Mouse (Mus musculus) midbrain, embryonic 16.5 days (tissue): ENCODE data around the gene Aebp2. TPM values are rescaled to one million over a fixed set of nuclear protein-coding genes. Genes with fewer than 3 reads are reported as not detected.
"Not testable (repeated sequence)": the region's sequence is repeated elsewhere in the genome, so short reads cannot be mapped to it uniquely, and the experiment has no call there.

Experiments
- ATAC-seq: fragments of 200-750 bp; cut with Nextera tagmentation; 2 replicates; pipeline ENCODE4 v1.8.0; 2017; ENCODE audit warnings: moderate TSS enrichment
- H3K27ac ChIP-seq: fragments of 300-500 bp; sonication (generic); 2 replicates; pipeline ENCODE4 v1.5.1; 2014; ENCODE audit warnings: mild to moderate bottlenecking, low read length, mixed read lengths
- H3K27me3 ChIP-seq: fragments of 300-500 bp; sonication (generic); 2 replicates; pipeline ENCODE4 v1.6.1; 2014; ENCODE audit warnings: low read depth, low read length, mixed read lengths; ENCODE audit not compliant: control insufficient read depth, insufficient read depth
- H3K36me3 ChIP-seq: fragments of 300-500 bp; sonication (generic); 2 replicates; pipeline ENCODE4 v1.6.1; 2014; ENCODE audit warnings: mild to moderate bottlenecking, low read length, moderate library complexity, mixed read lengths; ENCODE audit not compliant: control insufficient read depth, insufficient read depth
- H3K4me1 ChIP-seq: fragments of 300-500 bp; sonication (generic); 2 replicates; pipeline ENCODE4 v1.6.1; 2014; ENCODE audit warnings: mild to moderate bottlenecking, low read length, mixed read lengths; ENCODE audit not compliant: control insufficient read depth, insufficient read depth
- H3K4me2 ChIP-seq: fragments of 300-500 bp; sonication (generic); 2 replicates; pipeline ENCODE4 v1.6.1; 2014; ENCODE audit warnings: mild to moderate bottlenecking, low read length, mixed read lengths
- H3K4me3 ChIP-seq: fragments of 300-500 bp; sonication (generic); 2 replicates; pipeline ENCODE4 v1.5.1; 2014; ENCODE audit warnings: low read depth, mild to moderate bottlenecking, low read length, moderate library complexity, mixed read lengths
- H3K9ac ChIP-seq: fragments of 300-500 bp; sonication (generic); 2 replicates; pipeline ENCODE4 v1.6.1; 2014; ENCODE audit warnings: low read depth, low read length, mixed read lengths
- H3K9me3 ChIP-seq: fragments of 300-500 bp; sonication (generic); replicated peaks from 2 replicates; pipeline ENCODE4 v1.6.1; 2014; ENCODE audit warnings: mild to moderate bottlenecking, low read length, mixed read lengths; ENCODE audit not compliant: control insufficient read depth, poor library complexity, severe bottlenecking
- WGBS: fragments of 180-500 bp; shearing (Covaris S2); extraction: QIAGEN DNeasy Blood & Tissue Kit; methylation state at CpG from one replicate; pipeline ENCODE4 v1.1.7; 2014; 5-methylcytosine and 5-hydroxymethylcytosine counted together
- polyA plus RNA-seq: library from polyadenylated mRNA; unstranded; fragments of >200 nt; fragmentation: Nextera tagmentation; extraction: Ambion mirVana; gene quantifications from 2 replicates; pipeline ENCODE4 v1.2.1, GENCODE M21; 2015

Gene Aebp2
- 7.5 and 7.6 TPM in 2 replicates for polyA plus RNA-seq

DNA sequence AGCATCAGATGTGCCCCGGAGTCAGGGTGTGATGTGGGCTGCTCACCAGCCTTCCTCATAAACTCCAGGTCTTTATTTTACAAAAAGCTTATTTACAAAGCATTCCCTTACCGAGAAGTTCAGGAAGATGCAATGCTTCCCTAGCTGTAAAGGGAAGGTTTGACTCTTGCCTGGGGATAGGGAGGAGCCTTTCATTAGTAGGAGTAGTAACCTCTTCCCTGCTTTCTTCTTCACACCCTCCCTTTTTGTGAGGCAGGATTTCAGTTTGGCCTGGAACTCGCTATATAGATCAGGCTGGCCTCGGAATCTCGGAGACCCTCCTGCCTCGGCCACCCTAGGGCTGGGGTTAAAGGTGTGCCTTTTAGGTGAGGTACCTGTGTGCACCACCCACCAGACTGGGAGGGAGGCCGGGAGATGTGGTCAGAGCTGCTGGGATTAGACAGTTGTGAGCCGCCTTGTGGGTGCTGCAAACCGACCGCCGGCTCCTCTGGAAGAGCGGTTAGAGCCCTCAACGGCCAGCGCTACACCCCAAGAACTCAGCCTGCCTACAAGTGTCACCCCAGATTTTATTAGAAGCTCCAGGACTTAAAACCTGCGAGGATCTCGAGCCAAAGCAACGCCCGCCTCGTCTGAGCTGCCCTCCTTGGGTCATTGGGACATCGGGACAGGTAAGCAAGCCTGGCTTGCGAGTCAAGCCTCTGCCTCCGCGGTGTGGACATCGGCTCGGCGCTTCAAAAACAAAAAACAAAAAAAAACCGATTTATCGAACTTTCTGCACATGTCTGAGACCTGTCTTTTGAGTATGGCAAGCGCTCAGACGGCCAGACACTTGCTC lies at the start of gene Aebp2:
TSS of gene Aebp2 (plus strand) at position 273 of the 835 bp plus-strand sequence.
- no peaks in the 10 kb centered on the region for H3K9me3 ChIP-seq
- H3K4me2 ChIP-seq, result peak within 1 kb of the TSS; percentile 75
- peak within 1 kb of the TSS; percentile 99 for H3K9ac ChIP-seq
- no peaks in the 10 kb centered on the region for H3K27me3 ChIP-seq
- 48% methylated on average over 30 of the region's 30 CpGs for WGBS
- no peaks in the 10 kb centered on the region for H3K36me3 ChIP-seq
- ATAC-seq, result peak; percentile 9
- H3K27ac ChIP-seq, result peak within 1 kb of the TSS; percentile 98
- peaks cover 26% of the 10 kb centered on the region for H3K4me1 ChIP-seq
- peak within 1 kb of the TSS; percentile 98 for H3K4me3 ChIP-seq

DNA sequence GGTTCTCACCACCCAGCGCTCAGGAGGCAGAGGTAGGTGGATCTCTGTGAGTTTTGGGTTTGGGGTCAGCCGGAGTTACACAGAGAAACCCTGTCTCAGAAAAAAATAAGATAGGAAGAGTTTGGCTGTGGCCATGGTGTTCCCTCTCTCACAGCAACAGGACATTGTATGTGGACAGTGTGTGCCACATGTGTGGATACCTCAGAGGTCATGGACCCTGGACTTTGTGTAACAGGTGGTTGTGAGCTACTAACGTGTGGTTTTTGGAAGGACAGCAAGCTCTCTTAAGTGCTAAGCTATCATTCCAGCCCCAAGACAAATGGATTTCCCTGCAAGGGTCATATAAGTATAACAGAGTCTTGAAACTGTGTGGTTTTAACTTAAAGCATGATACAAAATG lies 47.5 kb upstream of the Aebp2 start:
- no peaks in the 10 kb centered on the region for H3K9me3 ChIP-seq
- H3K4me3 ChIP-seq, result no peak overlapping the region
- no peaks in the 10 kb centered on the region for H3K27me3 ChIP-seq
- H3K9ac ChIP-seq, result no peak overlapping the region
- no peaks in the 10 kb centered on the region for H3K4me1 ChIP-seq
- H3K27ac ChIP-seq, result no peak overlapping the region
- H3K4me2 ChIP-seq, result no peak overlapping the region
- H3K36me3 ChIP-seq, result peaks cover 19% of the 10 kb centered on the region
- WGBS, result 94% methylated on average over 3 of the region's 3 CpGs
- no peak for ATAC-seq

DNA sequence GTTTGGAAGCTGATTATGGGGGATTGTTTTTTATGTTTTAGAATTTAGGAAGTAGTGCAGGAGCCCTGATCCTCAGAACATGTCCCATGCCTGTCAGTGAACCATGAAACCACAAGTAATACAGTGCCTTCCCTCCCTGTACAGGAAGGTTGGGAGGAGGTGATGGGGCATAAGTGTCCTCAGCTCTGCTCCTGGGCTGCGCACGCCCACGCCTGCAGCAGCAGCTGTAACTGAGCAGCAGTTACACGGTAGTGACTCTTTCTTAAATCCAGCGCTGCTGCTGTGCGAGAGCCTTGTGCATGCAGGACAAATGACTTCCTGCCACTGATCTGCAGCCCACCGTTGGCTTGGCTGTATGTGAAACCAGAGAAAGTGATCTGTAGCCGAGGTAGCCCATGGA lies 46.3 kb upstream of the Aebp2 start:
- 93% methylated on average over 8 of the region's 8 CpGs for WGBS
- Histone ChIP-seq H3K9me3 (no peaks in the 10 kb centered on the region), H3K27me3 (no peaks in the 10 kb centered on the region), H3K27ac (no peak overlapping the region), H3K9ac (no peak overlapping the region), H3K4me3 (no peak overlapping the region), H3K4me2 (no peak overlapping the region), H3K4me1 (no peaks in the 10 kb centered on the region), H3K36me3 (peaks cover 15% of the 10 kb centered on the region)
- ATAC-seq, result no peak

DNA sequence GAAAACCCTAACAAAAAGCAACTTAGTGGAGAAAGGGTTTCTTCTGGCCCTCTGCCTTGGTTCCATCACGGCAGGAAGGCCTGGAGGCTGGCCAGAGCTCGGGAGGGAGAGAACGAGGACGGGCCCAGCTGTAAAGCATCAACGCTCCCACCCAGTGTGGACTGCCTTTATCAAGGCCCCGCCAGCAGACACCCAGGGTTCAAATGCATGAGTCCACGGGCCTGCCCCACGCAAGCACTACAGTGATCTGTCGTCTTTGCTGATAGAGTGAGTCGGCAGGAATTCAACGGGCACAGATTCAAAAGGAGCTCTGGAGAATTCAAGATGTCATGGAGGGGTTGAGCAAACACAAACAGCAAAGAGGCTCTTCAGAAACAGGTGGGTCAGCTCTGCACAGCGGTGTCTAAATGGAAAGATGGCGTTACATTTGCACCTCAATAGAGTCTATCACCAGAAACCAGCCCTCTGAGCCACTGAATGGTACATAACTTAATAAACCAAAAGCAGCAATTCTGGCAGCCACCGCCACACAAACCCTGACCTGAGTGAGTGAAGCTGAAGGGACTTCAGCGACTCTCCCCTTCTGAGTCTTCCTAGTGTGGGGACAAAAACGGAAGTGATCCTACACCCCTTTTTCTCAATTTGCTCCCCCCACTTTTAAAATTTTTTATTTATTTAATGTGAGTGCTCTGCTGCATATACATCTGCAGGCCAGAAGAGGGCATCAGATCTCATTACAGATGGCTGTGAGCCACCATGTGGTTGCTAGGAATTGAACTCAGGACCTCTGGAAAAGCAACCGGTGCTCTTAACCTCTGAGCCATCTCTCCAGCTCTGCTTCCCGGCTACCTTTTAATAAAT lies 45.3 kb upstream of the Aebp2 start:
- Histone ChIP-seq H3K9me3 (no peaks in the 10 kb centered on the region), H3K4me1 (no peaks in the 10 kb centered on the region), H3K36me3 (peaks cover 13% of the 10 kb centered on the region), H3K4me3 (no peak overlapping the region), H3K4me2 (no peak overlapping the region), H3K27ac (no peak overlapping the region), H3K27me3 (no peaks in the 10 kb centered on the region), H3K9ac (no peak overlapping the region)
- 61% methylated on average over 18 of the region's 18 CpGs for WGBS
- peak; percentile 57; the same call in 1 of the 2 replicates for ATAC-seq

DNA sequence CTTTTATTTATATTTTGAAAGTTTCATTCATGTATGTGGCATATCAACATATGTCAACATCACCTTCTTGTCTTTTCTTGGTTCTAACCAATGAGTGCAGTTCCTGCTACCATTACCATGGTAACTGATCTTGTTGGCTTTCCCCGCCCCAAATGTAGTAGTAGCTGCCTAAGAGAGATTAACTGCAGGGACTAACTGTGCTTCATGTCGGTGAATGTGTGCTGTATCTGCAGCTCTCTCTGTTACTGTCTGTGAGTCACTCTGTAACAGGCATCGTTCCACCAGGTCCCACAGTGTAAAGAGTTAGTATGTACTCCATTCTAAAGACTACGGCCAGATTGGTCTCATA lies 44.7 kb upstream of the Aebp2 start:
- H3K4me3 ChIP-seq, result no peak overlapping the region
- no peaks in the 10 kb centered on the region for H3K4me1 ChIP-seq
- H3K27me3 ChIP-seq, result no peaks in the 10 kb centered on the region
- no peaks in the 10 kb centered on the region for H3K9me3 ChIP-seq
- WGBS, result 92% methylated on average over 4 of the region's 4 CpGs
- no peak overlapping the region for H3K27ac ChIP-seq
- no peak for ATAC-seq
- no peak overlapping the region for H3K4me2 ChIP-seq
- peaks cover 14% of the 10 kb centered on the region for H3K36me3 ChIP-seq
- no peak overlapping the region for H3K9ac ChIP-seq

DNA sequence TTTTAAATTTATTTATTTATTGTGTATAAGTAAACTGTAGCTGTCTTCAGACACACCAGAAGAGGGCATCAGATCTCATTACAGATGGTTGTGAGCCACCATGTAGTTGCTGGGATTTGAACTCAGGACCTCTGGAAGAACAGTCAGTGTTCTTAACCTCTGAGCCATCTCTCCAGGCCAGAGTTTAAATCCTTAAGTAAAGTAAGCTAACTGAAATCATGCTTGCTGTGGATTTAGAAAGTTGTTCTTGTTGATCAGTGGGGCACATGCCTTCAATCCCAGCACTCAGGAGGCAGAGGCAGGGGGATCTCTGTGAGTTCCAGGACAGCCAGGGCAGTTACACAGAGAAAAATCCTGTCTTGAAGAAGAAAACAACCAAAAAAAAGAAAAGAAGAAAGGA lies 43.5 kb upstream of the Aebp2 start:
- not testable (repeated sequence) for H3K27ac ChIP-seq, H3K9me3 ChIP-seq, H3K4me3 ChIP-seq, ATAC-seq, H3K4me1 ChIP-seq, H3K4me2 ChIP-seq, H3K27me3 ChIP-seq, H3K9ac ChIP-seq
- H3K36me3 ChIP-seq, result peaks cover 15% of the 10 kb centered on the region

DNA sequence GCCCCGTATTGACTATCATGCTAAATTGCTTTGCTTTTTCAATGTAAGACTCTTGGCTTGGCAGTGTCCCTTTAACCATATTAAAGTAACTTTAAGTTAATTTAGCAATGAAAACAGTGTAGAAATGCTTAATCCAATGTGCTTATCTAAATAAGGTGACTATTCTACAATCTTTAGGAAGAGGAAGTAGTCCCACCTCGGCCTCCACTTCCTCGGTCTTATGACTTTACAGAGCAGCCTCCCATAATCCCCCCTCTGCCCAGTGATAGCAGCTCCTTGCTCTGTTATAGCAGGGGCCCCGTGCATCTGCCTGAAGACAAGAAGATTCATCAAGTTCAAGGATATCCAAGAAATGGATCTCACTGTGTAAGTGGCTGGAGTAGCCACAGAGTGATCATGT lies 42.3 kb upstream of the Aebp2 start:
- Histone ChIP-seq H3K4me3 (no peak overlapping the region), H3K27ac (no peak overlapping the region), H3K36me3 (peaks cover 17% of the 10 kb centered on the region), H3K4me1 (no peaks in the 10 kb centered on the region), H3K4me2 (no peak overlapping the region), H3K9ac (no peak overlapping the region), H3K27me3 (no peaks in the 10 kb centered on the region), H3K9me3 (no peaks in the 10 kb centered on the region)
- WGBS, result 84% methylated on average over 4 of the region's 4 CpGs
- no peak for ATAC-seq

DNA sequence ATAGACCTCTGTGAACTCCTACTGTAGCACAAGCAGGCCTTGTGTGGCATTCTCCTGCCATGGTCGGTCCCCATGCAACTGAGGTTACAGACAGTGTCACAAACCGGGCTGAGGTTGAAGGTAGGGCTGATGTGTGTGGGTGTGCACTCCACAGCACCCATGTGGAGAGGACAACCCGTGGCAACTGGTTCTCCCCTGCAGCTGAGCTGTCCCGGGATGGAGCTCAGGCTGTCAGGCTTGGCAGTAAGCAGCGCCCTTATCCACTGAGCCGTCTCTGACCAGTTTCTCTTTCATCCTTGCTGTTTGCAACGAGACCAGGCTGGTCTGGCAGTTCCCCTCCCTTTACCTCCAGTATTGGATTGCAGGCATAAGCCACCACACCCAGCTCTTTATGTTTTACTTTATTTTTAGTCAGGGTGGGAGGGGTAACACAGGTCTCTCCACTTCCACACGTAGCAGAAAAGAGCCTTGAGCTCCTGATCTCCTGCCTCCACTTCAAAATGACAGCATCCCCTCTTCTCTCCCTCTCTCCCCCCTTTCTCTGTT lies 35.7 kb upstream of the Aebp2 start:
- Histone ChIP-seq H3K36me3 (peaks cover 54% of the 10 kb centered on the region), H3K27ac (no peak overlapping the region), H3K27me3 (no peaks in the 10 kb centered on the region), H3K4me1 (no peaks in the 10 kb centered on the region), H3K9ac (no peak overlapping the region), H3K4me3 (no peak overlapping the region), H3K4me2 (no peak overlapping the region), H3K9me3 (no peaks in the 10 kb centered on the region)
- 83% methylated on average over 8 of the region's 8 CpGs for WGBS
- ATAC-seq, result no peak

DNA sequence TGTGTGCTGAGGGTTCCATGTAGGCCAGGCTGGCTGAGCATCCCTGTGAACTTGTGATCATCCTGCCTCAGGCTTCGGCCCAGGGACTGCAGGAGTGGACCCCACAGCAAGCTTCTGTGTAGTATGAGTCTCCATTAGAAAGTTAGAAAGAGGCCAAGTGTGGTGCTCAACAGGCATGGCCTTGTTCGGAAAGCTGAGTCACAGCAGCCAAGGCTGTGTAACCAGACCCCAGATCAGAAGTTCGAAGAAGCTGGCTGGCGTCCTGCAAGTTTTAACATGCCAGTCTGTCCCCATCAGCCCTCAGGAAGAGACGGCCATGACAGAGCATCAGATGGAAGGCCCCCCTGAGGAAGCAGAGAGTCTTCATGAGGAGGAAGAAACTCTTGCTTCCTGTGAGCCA lies 31.1 kb upstream of the Aebp2 start:
- Histone ChIP-seq H3K36me3 (peaks cover 54% of the 10 kb centered on the region), H3K4me3 (no peak overlapping the region), H3K9ac (no peak overlapping the region), H3K4me2 (no peak overlapping the region), H3K27me3 (no peaks in the 10 kb centered on the region), H3K27ac (no peak overlapping the region), H3K9me3 (no peaks in the 10 kb centered on the region), H3K4me1 (no peaks in the 10 kb centered on the region)
- no peak for ATAC-seq
- 92% methylated on average over 5 of the region's 5 CpGs for WGBS
